Mouse (Mus musculus) midbrain, postnatal 0 days (tissue): Measurements from ENCODE around the gene Itpr1. TPM values are rescaled to one million over a fixed set of nuclear protein-coding genes. Genes with fewer than 3 reads are reported as not detected.

Experiments used
- ATAC-seq: fragments of 200-750 bp; cut with Nextera tagmentation; 2 replicates; pipeline ENCODE4 v1.8.0; 2017; ENCODE audit warnings: moderate number of reproducible peaks, mild to moderate bottlenecking, moderate TSS enrichment, moderate library complexity; ENCODE audit not compliant: low FRiP score
- DNase-seq: peaks from one replicate; pipeline ENCODE4 v3.0.0-alpha.2; 2015; ENCODE audit warnings: low spot score
- H3K27ac ChIP-seq: fragments of 300-500 bp; sonication (generic); 2 replicates; pipeline ENCODE4 v1.5.1; 2014; ENCODE audit warnings: low read depth, mild to moderate bottlenecking, low read length, mixed read lengths
- H3K27me3 ChIP-seq: fragments of 300-500 bp; sonication (generic); 2 replicates; pipeline ENCODE4 v1.6.1; 2014; ENCODE audit warnings: low read length, control low read depth, mixed read lengths; ENCODE audit not compliant: insufficient read depth
- H3K36me3 ChIP-seq: fragments of 300-500 bp; sonication (generic); 2 replicates; pipeline ENCODE4 v1.6.1; 2014; ENCODE audit warnings: low read length, control low read depth, mixed read lengths; ENCODE audit not compliant: insufficient read depth
- H3K4me1 ChIP-seq: fragments of 300-500 bp; sonication (generic); 2 replicates; pipeline ENCODE4 v1.6.1; 2014; ENCODE audit warnings: mild to moderate bottlenecking, control low read depth, antibody characterized with exemption, low read length, mixed read lengths; ENCODE audit not compliant: insufficient read depth
- H3K4me2 ChIP-seq: fragments of 300-500 bp; sonication (generic); 2 replicates; pipeline ENCODE4 v1.6.1; 2014; ENCODE audit warnings: low read depth, mild to moderate bottlenecking, low read length, mixed read lengths; ENCODE audit not compliant: poor library complexity, severe bottlenecking
- H3K4me3 ChIP-seq: fragments of 300-500 bp; sonication (generic); 2 replicates; pipeline ENCODE4 v1.5.1; 2014; ENCODE audit warnings: low read depth, mild to moderate bottlenecking, low read length, moderate library complexity
- H3K9ac ChIP-seq: fragments of 300-500 bp; sonication (generic); replicated peaks from 2 replicates; pipeline ENCODE4 v1.6.1; 2014; ENCODE audit warnings: mild to moderate bottlenecking, low read length, moderate library complexity, mixed read lengths; ENCODE audit not compliant: poor library complexity, severe bottlenecking
- H3K9me3 ChIP-seq: fragments of 300-500 bp; sonication (generic); 2 replicates; pipeline ENCODE4 v1.6.1; 2016; ENCODE audit warnings: low read length, control low read depth
- CTCF ChIP-seq: IDR thresholded peaks from 2 replicates; pipeline ENCODE4 v1.5.1; 2016; ENCODE audit warnings: antibody characterized with exemption, mild to moderate bottlenecking
- WGBS: fragments of 180-500 bp; shearing (Covaris S2); extraction: QIAGEN DNeasy Blood & Tissue Kit; methylation state at CpG from one replicate; pipeline ENCODE4 v1.1.7; 2014; 5-methylcytosine and 5-hydroxymethylcytosine counted together
- polyA plus RNA-seq: library from polyadenylated mRNA; unstranded; fragments of >200 nt; fragmentation: Nextera tagmentation; extraction: Ambion mirVana; gene quantifications from 2 replicates; pipeline ENCODE4 v1.2.1, GENCODE M21; 2015
- total RNA-seq: library from RNA; depleted of rRNA; stranded (reverse); fragments of >200 nt; gene quantifications from 2 replicates; pipeline ENCODE4 v1.2.3, GENCODE M21; 2014

The Itpr1 gene
- total and polyA plus RNA-seq, 2 experiments from 2014 or later: 3.3 to 23.2 TPM

DNA sequence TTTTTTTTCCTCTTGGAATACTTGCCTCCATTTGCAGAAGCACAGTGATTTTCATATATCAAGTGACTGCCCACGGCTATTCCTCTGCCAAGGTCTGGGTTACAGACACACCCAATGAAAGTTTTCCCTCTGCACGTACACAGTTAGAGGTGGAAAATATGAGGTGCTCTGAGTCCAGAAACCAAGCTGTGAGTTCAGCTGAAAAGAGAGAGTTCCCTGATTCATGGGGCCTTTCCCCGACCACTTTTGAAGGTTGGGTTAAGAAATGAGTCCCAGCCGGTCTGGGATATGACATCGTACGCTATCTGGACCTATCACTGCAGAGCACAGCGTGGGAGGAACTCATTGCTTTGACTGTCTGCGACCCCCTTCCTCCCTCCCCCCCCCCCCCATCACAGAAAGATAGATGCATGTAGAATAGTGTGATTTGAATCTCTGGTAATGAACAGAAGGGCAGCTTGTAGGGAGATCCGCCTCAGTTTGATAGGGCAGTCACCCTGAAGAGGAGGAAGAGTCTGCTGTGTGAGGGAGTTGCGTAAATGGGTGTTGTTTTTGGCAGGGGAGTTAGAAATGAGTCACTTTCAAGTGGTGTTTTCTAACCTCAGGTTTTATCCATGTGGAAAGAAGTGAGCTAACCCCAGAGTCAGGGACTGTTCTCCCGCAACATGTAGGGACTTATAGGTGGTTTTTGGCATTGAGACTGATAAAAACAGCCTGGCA is 235.3 kb downstream of the Itpr1 start:
- no peak for ATAC-seq
- Histone ChIP-seq H3K9me3 (no peaks in the 10 kb centered on the region), H3K36me3 (no peaks in the 10 kb centered on the region), H3K9ac (no peak overlapping the region), H3K27ac (no peak overlapping the region), H3K4me1 (no peaks in the 10 kb centered on the region), H3K4me2 (no peak overlapping the region), H3K27me3 (no peaks in the 10 kb centered on the region), H3K4me3 (no peak overlapping the region)
- TF ChIP-seq CTCF: no peak
- 72% methylated on average over 11 of the region's 11 CpGs for whole genome bisulfite sequencing
- no peak for DNase-seq

DNA sequence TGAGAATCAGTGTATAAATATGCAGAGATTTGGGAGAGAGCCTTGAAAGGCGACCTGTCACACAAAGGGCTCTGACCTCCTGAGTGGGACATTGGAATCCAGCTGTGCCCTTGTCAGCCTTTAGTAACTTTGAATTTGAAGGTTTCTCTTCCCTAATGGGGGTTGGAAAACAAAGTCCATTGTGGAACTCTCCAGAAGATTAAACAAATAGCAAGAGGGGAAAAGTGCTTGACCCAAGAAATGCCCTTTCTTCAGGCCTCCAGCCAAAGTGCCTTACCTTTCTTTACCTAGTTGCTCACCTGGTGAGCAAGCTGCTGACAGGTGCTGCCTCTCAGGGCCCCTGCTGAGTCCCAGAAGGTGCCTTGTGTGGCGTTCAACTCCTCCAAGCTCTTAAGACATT is 236.0 kb downstream of the Itpr1 start:
- no peak for TF ChIP-seq CTCF
- H3K36me3 ChIP-seq: no peaks in the 10 kb centered on the region
- DNase-seq: no peak
- no peak overlapping the region for H3K4me2 ChIP-seq
- no peak overlapping the region for H3K27ac ChIP-seq
- no peaks in the 10 kb centered on the region for H3K27me3 ChIP-seq
- H3K4me1 ChIP-seq: no peaks in the 10 kb centered on the region
- H3K4me3 ChIP-seq: no peak overlapping the region
- no peaks in the 10 kb centered on the region for H3K9me3 ChIP-seq
- no peak overlapping the region for H3K9ac ChIP-seq
- no peak for ATAC-seq
- WGBS: 43% methylated on average over 2 of the region's 2 CpGs

DNA sequence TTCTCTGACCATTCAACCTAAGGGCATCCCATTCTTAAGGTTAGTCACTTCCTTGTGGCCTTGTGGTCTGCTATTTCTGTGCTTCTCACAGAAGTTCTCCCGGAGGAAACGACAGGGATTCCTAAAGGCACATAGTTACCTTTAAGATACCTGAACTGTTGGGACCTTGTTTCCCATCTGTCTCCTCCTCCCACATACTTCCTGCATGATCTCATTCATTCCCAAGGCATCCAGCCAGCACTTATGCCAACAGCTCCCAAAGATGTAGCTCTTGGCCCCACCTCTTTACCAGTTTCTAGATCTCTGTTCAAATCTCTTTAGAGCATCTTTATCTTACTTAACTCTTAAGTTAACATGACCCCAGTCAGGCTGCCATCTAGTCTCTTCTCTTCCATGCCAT is 238.6 kb downstream of the Itpr1 start:
- Histone ChIP-seq H3K27me3 (no peaks in the 10 kb centered on the region), H3K4me3 (no peak overlapping the region), H3K36me3 (no peaks in the 10 kb centered on the region), H3K4me2 (no peak overlapping the region), H3K9me3 (no peaks in the 10 kb centered on the region), H3K9ac (no peak overlapping the region), H3K4me1 (peaks cover 16% of the 10 kb centered on the region), H3K27ac (no peak overlapping the region)
- no peak for TF ChIP-seq CTCF
- no peak for DNase-seq
- 89% methylated on average over 2 of the region's 2 CpGs for WGBS
- ATAC-seq: no peak

DNA sequence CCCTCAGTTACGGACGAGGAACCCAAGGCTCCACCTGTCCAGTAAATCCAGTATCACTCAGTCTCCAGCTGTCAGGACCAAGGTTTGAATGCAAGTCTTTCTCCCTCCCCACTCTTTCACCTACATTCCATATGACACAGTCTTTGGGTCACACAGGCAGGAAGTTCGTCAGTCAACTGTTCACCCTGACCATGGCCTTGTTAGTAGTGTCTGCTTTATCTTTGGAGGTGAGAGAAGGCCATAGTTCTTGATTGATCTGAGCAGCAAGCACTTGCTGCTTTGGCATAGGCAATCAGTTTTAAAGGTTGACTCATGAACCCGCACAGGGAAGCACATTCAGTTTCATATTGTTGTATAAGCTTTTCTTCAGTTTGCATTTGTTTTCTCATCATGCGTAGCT is 240.7 kb downstream of the Itpr1 start:
- no peaks in the 10 kb centered on the region for H3K27me3 ChIP-seq
- WGBS: 89% methylated on average over 5 of the region's 5 CpGs
- H3K4me3 ChIP-seq: no peak overlapping the region
- ATAC-seq: no peak
- TF ChIP-seq CTCF: no peak
- H3K9me3 ChIP-seq: no peaks in the 10 kb centered on the region
- DNase-seq: no peak
- H3K27ac ChIP-seq: no peak overlapping the region
- no peak overlapping the region for H3K9ac ChIP-seq
- H3K36me3 ChIP-seq: no peaks in the 10 kb centered on the region
- H3K4me2 ChIP-seq: no peak overlapping the region
- H3K4me1 ChIP-seq: peaks cover 18% of the 10 kb centered on the region

- 41% methylated on average over 16 of the region's 16 CpGs for WGBS
- no peaks in the 10 kb centered on the region for H3K27me3 ChIP-seq
- no peak overlapping the region for H3K9ac ChIP-seq
- TF ChIP-seq CTCF: no peak
- H3K4me3 ChIP-seq: no peak overlapping the region
- H3K4me2 ChIP-seq: no peak overlapping the region
- no peak overlapping the region for H3K27ac ChIP-seq
- no peaks in the 10 kb centered on the region for H3K9me3 ChIP-seq
- H3K4me1 ChIP-seq: peaks cover 18% of the 10 kb centered on the region
- H3K36me3 ChIP-seq: no peaks in the 10 kb centered on the region
- 0 out of 2 replicates have a peak, but pooled peaks have one; percentile 38 for ATAC-seq
- DNase-seq: peak; percentile 50
Observed at GRCm38 (mm10) chr6:108454061-108454891, 241.4 kb downstream of the Itpr1 start.
